Mouse (Mus musculus) Muller cell, postnatal 12 days (primary cell): ENCODE results near the gene Scd3.
"Not testable (repeated sequence)": the region's sequence is repeated elsewhere in the genome, so short reads cannot be mapped to it uniquely, and the experiment has no call there.

Experiments
- DNase-seq: peaks from one replicate; pipeline ENCODE4 v3.0.0-alpha.2; 2015; ENCODE audit errors: inconsistent ontology term

The Scd3 gene

DNA sequence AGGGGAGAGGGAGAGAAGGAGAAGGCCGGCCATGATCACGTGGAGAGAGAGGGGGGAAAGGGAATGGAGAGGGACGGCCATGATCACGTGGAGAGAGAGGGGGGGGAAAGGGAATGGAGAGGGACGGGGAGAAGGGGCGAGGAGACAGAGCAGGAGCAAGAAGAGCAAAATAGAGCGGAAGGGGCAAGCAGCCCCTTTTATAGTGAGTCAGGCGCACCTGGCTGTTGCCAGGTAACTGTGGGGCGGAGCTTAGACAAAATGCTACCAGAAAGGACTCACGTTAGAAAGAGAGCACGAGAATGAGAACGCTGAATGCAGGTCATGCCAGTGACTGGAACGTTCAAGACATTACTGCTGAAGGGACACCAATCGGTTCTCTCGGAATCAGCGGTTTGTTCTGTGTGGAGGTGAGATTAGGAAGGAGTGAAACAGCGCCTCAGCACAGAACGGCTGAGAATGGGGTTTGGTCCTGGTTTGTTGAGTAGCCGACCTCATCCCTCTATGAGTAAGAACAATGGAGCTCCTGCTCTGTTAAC is 34.5 kb downstream of the Scd3 start:
- no peak for DNase-seq

- DNase-seq, result no peak
Measured at GRCm38 (mm10) chr19:44238906-44239305, 35.8 kb downstream of the Scd3 start.

- DNase-seq, result peak; percentile 35
Measured at GRCm38 (mm10) chr19:44245761-44246171, 42.7 kb downstream of the Scd3 start.

GRCm38 (mm10) chr19:44246341-44246911 is 43.4 kb downstream of the Scd3 start:
- no peak for DNase-seq

- no peak for DNase-seq
Measured at GRCm38 (mm10) chr19:44247281-44248080, 44.4 kb downstream of the Scd3 start.

DNA sequence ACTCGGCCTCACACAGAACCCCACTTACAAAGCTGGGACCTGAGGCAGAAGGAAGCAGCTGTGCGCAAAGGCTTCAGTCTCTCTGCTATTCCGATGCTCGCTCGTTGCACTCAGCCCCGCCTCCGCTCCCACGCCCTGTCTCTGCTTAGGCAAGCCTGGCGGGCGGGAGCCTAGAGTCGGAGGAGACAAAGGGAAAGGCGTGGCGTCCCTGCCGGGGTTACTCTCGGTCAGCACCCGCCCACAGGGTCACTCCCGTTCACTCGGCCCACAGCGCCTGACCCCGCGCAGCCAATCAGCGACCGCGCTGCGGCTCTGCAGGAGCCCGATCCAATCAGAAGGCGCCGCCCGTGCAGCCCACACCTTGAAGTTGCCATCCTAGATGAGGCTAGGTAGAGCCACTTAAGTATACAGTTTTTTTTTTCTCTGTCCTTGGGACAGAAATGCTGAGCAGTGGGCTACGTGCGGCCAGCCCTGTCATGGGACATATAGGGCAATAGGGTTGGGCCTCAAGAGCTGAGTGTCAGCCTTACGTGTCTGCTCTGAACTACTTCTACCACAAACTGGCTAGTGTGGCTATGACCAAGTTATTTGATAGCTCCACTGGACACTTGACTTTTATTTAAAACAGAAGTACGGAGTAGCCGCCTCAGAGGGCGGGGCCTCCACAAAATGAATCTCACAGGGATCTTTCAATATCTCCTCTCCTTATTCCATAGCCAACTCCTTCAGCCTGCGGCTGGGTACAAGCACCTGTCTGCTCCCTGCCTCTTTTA is 45.2 kb downstream of the Scd3 start:
- DNase-seq, result peak; percentile 99

DNA sequence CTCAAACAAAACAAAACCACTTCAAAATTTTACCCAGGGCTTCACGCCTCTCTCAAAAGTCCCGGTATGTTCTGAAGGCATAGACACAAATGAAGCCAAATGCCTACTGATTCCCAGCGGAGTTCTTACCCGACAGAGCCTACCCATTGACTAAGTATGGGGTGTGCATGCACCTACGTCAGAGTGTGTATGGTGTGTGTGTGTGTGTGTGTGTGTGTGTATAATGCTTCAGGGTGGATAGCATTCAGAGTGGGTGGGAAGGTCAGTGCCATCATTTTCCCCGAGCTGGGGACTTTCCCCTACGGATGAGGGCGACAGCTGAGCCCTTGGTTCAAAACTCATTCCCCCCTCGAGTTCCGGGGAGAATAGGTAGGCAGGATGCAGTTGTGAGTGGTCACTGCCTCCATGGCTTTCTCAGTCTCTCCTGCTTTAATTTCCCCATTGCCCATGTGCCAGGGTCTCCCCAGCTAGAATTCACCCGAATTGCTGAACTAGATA is 45.8 kb downstream of the Scd3 start:
- DNase-seq, result no peak

GRCm38 (mm10) chr19:44251138-44251537 is 48.1 kb downstream of the Scd3 start:
- not testable (repeated sequence) for DNase-seq

- DNase-seq, result no peak
Measured at GRCm38 (mm10) chr19:44251936-44252558, 49.0 kb downstream of the Scd3 start.

- DNase-seq, result not testable (repeated sequence)
Measured at GRCm38 (mm10) chr19:44254106-44254505, 51.0 kb downstream of the Scd3 start.

DNA sequence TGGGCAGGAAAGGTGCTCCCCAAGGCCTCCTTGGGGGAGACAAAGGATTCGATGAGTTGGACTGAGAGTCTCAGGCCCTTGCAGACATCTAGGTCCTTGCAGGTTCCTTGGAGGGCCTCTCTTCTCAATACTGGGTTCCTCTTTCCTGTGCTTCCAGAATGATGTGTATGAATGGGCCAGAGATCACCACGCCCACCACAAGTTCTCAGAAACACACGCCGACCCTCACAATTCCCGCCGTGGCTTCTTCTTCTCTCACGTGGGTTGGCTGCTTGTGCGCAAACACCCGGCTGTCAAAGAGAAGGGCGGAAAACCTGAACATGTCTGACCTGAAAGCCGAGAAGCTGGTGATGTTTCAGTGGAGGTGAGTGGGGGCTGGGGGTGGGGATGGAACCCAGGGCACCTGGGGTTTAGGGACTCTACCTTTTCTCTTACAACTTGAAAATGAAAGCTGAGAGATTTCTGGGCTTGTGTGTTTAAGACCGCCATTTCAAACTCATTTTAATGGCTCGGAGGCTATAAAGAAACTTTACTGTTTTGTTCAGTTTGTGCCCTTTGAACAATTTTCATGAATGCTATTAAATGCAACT is 54.4 kb downstream of the Scd3 start:
- DNase-seq, result no peak

DNA sequence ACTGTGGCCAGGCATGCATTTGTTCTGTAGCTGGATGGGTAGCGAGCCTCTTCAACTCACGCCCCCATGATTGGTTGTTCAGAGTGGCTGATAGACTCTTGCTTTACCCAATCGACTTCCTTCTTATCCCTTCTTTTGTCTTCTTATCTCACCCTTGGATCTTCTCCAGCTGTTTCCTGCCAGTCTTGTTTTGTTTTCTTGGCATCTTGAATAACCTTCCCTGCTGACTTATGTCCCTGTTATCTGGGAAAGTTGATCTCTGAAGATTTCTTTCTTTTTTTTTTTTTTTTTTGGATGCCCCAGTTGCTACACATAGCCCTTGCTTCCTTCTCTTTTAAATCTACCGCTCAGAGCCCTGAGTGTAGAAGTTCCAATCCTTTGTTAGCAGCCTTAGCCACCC is 56.4 kb downstream of the Scd3 start:
- DNase-seq, result no peak

GRCm38 (mm10) chr19:44260487-44260886 is 57.4 kb downstream of the Scd3 start:
- no peak for DNase-seq

GRCm38 (mm10) chr19:44261774-44262173 is 58.7 kb downstream of the Scd3 start:
- DNase-seq, result no peak

- DNase-seq, result no peak
Measured at GRCm38 (mm10) chr19:44263581-44263980, 60.5 kb downstream of the Scd3 start.

- DNase-seq, result no peak
Measured at GRCm38 (mm10) chr19:44264226-44264625, 61.2 kb downstream of the Scd3 start.

DNA sequence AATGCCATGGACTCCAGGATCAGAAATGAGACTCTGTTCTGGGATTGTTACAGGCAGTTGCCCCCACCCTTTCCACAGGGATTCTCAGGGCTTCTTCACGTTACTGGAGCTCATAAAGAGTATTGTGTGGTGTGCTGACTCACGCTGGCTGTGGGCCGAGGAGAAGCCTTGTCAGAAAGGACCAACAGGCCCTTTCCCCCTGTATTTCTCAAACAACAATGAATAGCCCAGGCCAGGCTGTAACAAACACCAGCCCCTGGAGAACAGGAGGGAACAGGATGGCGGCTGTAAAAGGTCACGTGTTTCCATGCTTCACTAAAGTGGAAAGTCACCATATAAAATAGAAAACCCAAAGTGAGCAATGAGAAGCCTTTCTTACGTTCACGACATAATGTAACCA is 62.2 kb downstream of the Scd3 start:
- peak; percentile 63 for DNase-seq

- DNase-seq, result no peak
Measured at GRCm38 (mm10) chr19:44265911-44266337, 62.9 kb downstream of the Scd3 start.

DNA sequence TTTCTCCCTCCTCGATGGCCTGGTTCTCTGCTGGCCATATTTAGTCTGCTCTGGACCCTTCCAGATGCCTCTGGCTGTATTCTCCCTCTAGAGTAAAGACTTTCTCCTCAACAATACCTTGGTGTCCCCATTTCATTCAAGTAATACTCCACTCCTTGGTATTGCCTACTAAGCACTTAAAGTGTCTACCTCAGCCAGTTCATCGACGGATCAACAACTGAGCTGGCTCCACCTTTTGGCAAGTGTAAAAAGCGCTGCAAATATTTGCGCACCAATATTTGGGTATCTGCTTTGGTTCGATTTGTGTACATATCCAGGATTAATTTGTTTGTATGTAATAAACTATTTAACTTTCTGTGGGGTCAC is 63.4 kb downstream of the Scd3 start:
- DNase-seq, result no peak

GRCm38 (mm10) chr19:44266824-44267498 is 63.9 kb downstream of the Scd3 start:
- DNase-seq, result peak; percentile 95

- DNase-seq, result peak; percentile 31
Measured at GRCm38 (mm10) chr19:44267499-44268002, 64.5 kb downstream of the Scd3 start.
